Mouse (Mus musculus): ENCODE results near the gene Ipo7. TPM values are rescaled to one million over a fixed set of nuclear protein-coding genes. Genes with fewer than 3 reads are reported as not detected.

Gene Ipo7
- polyA plus RNA-seq, 1 experiment from 2014 or later: 43.1 TPM

GRCm38 (mm10) chr7:110083386-110084165, 65.5 kb downstream of the Ipo7 start:
- Histone ChIP-seq H3K9ac (no peak overlapping the region), H3K27me3 (replicated peaks) (no peaks in the 10 kb centered on the region), H3K36me3 (replicated peaks) (peaks cover 49% of the 10 kb centered on the region), H3K27ac (peak overlapping the region; percentile 34; the same call in 1 of the 2 replicates), H3K4me1 (peaks cover 4% of the 10 kb centered on the region; the same call in 1 of the 2 replicates), H3K4me2 (no peak overlapping the region), H3K4me3 (no peak overlapping the region), H3K9me3 (no peaks in the 10 kb centered on the region)
- 64% methylated on average over 13 of the region's 13 CpGs for WGBS
- peak; percentile 62 for ATAC-seq (replicated peaks)

GRCm38 (mm10) chr7:110085217-110085616, 67.1 kb downstream of the Ipo7 start:
- no peak overlapping the region for H3K4me3 ChIP-seq
- H3K9me3 ChIP-seq: no peaks in the 10 kb centered on the region
- H3K4me1 ChIP-seq: peaks cover 4% of the 10 kb centered on the region; the same call in 1 of the 2 replicates
- no peaks in the 10 kb centered on the region for H3K27me3 ChIP-seq (replicated peaks)
- H3K27ac ChIP-seq: no peak overlapping the region
- peaks cover 46% of the 10 kb centered on the region for H3K36me3 ChIP-seq (replicated peaks)
- H3K4me2 ChIP-seq: no peak overlapping the region
- no peak overlapping the region for H3K9ac ChIP-seq
- ATAC-seq (replicated peaks): no peak

GRCm38 (mm10) chr7:110087914-110088313, 69.8 kb downstream of the Ipo7 start:
- Histone ChIP-seq H3K9me3 (no peaks in the 10 kb centered on the region), H3K27ac (no peak overlapping the region), H3K4me3 (no peak overlapping the region), H3K9ac (no peak overlapping the region), H3K27me3 (replicated peaks) (no peaks in the 10 kb centered on the region), H3K4me1 (peaks cover 4% of the 10 kb centered on the region; the same call in 1 of the 2 replicates), H3K4me2 (no peak overlapping the region), H3K36me3 (replicated peaks) (peaks cover 49% of the 10 kb centered on the region)
- no peak for ATAC-seq (replicated peaks)
- 88% methylated on average over 4 of the region's 4 CpGs for WGBS

GRCm38 (mm10) chr7:110091670-110092069, 73.6 kb downstream of the Ipo7 start:
- ATAC-seq (replicated peaks): peak; percentile 60; the same call in 1 of the 2 replicates
- no peaks in the 10 kb centered on the region for H3K4me1 ChIP-seq
- no peak overlapping the region for H3K4me2 ChIP-seq
- no peak overlapping the region for H3K9ac ChIP-seq
- peaks cover 55% of the 10 kb centered on the region for H3K36me3 ChIP-seq (replicated peaks)
- H3K4me3 ChIP-seq: no peak overlapping the region
- H3K27me3 ChIP-seq (replicated peaks): no peaks in the 10 kb centered on the region
- H3K9me3 ChIP-seq: no peaks in the 10 kb centered on the region
- H3K27ac ChIP-seq: no peak overlapping the region
- WGBS: 61% methylated on average over 7 of the region's 7 CpGs

- 88% methylated on average over 4 of the region's 4 CpGs for WGBS
- Histone ChIP-seq H3K27ac (no peak overlapping the region), H3K27me3 (replicated peaks) (no peaks in the 10 kb centered on the region), H3K4me3 (no peak overlapping the region), H3K36me3 (replicated peaks) (peaks cover 37% of the 10 kb centered on the region), H3K4me2 (no peak overlapping the region), H3K9me3 (no peaks in the 10 kb centered on the region), H3K9ac (no peak overlapping the region), H3K4me1 (no peaks in the 10 kb centered on the region)
- ATAC-seq (replicated peaks): no peak
Measured at GRCm38 (mm10) chr7:110096332-110096731, 78.3 kb downstream of the Ipo7 start.

- Histone ChIP-seq H3K4me2 (no peak overlapping the region), H3K4me3 (no peak overlapping the region), H3K27me3 (replicated peaks) (no peaks in the 10 kb centered on the region), H3K36me3 (replicated peaks) (peaks cover 28% of the 10 kb centered on the region), H3K9ac (no peak overlapping the region), H3K9me3 (no peaks in the 10 kb centered on the region), H3K27ac (no peak overlapping the region), H3K4me1 (no peaks in the 10 kb centered on the region)
- no peak for ATAC-seq (replicated peaks)
- WGBS: 75% methylated on average over 7 of the region's 7 CpGs
Measured at GRCm38 (mm10) chr7:110097106-110097793, 79.2 kb downstream of the Ipo7 start.

- H3K4me2 ChIP-seq: no peak overlapping the region
- H3K36me3 ChIP-seq (replicated peaks): peaks cover 4% of the 10 kb centered on the region; the same call in 1 of the 2 replicates
- no peaks in the 10 kb centered on the region for H3K9me3 ChIP-seq
- no peaks in the 10 kb centered on the region for H3K27me3 ChIP-seq (replicated peaks)
- H3K27ac ChIP-seq: no peak overlapping the region
- 67% methylated on average over 6 of the region's 6 CpGs for WGBS
- ATAC-seq (replicated peaks): no peak
- H3K9ac ChIP-seq: no peak overlapping the region
- H3K4me1 ChIP-seq: no peaks in the 10 kb centered on the region
- H3K4me3 ChIP-seq: no peak overlapping the region
Measured at GRCm38 (mm10) chr7:110100854-110101253, 82.8 kb downstream of the Ipo7 start.

GRCm38 (mm10) chr7:110101266-110101665, 83.2 kb downstream of the Ipo7 start:
- ATAC-seq (replicated peaks): no peak
- H3K9me3 ChIP-seq: no peaks in the 10 kb centered on the region
- no peak overlapping the region for H3K27ac ChIP-seq
- no peaks in the 10 kb centered on the region for H3K27me3 ChIP-seq (replicated peaks)
- H3K4me1 ChIP-seq: no peaks in the 10 kb centered on the region
- WGBS: 84% methylated on average over 5 of the region's 5 CpGs
- H3K4me2 ChIP-seq: no peak overlapping the region
- no peak overlapping the region for H3K9ac ChIP-seq
- peaks cover under 1% of the 10 kb centered on the region; the same call in 1 of the 2 replicates for H3K36me3 ChIP-seq (replicated peaks)
- H3K4me3 ChIP-seq: no peak overlapping the region

- 89% methylated on average over 5 of the region's 5 CpGs for WGBS
- Histone ChIP-seq H3K9me3 (no peaks in the 10 kb centered on the region), H3K4me1 (peaks cover 5% of the 10 kb centered on the region; the same call in 1 of the 2 replicates), H3K9ac (no peak overlapping the region), H3K27me3 (replicated peaks) (no peaks in the 10 kb centered on the region), H3K27ac (no peak overlapping the region), H3K4me2 (no peak overlapping the region), H3K36me3 (replicated peaks) (no peaks in the 10 kb centered on the region), H3K4me3 (no peak overlapping the region)
- ATAC-seq (replicated peaks): no peak
Measured at GRCm38 (mm10) chr7:110105041-110105440, 87.0 kb downstream of the Ipo7 start.

Other genes with a start within 250 kb of the Ipo7 start
- 7.2 and 8.4 TPM in 2 replicates for gene Nrip3, start 236.2 kb upstream of the Ipo7 start, polyA plus RNA-seq (2015; fragmentation: Nextera tagmentation; extraction: Ambion mirVana)
- 1.7 and 2.2 TPM in 2 replicates for gene Scube2, start 152.6 kb upstream of the Ipo7 start, polyA plus RNA-seq (2015; fragmentation: Nextera tagmentation; extraction: Ambion mirVana)
- 41.7 and 46.2 TPM in 2 replicates for gene Dennd5a, start 57.8 kb upstream of the Ipo7 start, polyA plus RNA-seq (2015; fragmentation: Nextera tagmentation; extraction: Ambion mirVana)
- gene Tmem41b, start 31.3 kb upstream of the Ipo7 start, polyA plus RNA-seq (2015; fragmentation: Nextera tagmentation; extraction: Ambion mirVana): 58.1 and 63.1 TPM in 2 replicates
- gene Zfp143, start 42.9 kb downstream of the Ipo7 start, polyA plus RNA-seq (2015; fragmentation: Nextera tagmentation; extraction: Ambion mirVana): 16.2 and 16.7 TPM in 2 replicates
- gene Wee1, start 103.8 kb downstream of the Ipo7 start, polyA plus RNA-seq (2015; fragmentation: Nextera tagmentation; extraction: Ambion mirVana): 5.1 and 5.8 TPM in 2 replicates
- 9.6 and 9.8 TPM in 2 replicates for gene Swap70, start 203.4 kb downstream of the Ipo7 start, polyA plus RNA-seq (2015; fragmentation: Nextera tagmentation; extraction: Ambion mirVana)